Mouse (Mus musculus) erythroblast, embryonic 14.5 days (primary cell): ENCODE data around the gene Hist1h4j. TPM values are rescaled to one million over a fixed set of nuclear protein-coding genes. Genes with fewer than 3 reads are reported as not detected.
"Not testable (repeated sequence)": the region's sequence is repeated elsewhere in the genome, so short reads cannot be mapped to it uniquely, and the experiment has no call there.

Experiments used
- H3K27me3 ChIP-seq: 2 replicates; pipeline ENCODE4 v1.6.1; 2012; ENCODE audit warnings: inconsistent platforms; ENCODE audit not compliant: control insufficient read depth
- H3K36me3 ChIP-seq: 2 replicates; pipeline ENCODE4 v1.6.1; 2012; ENCODE audit warnings: mild to moderate bottlenecking, inconsistent platforms; ENCODE audit not compliant: control insufficient read depth
- H3K4me1 ChIP-seq: 2 replicates; pipeline ENCODE4 v1.6.1; 2012; ENCODE audit warnings: inconsistent platforms; ENCODE audit not compliant: control insufficient read depth
- H3K4me3 ChIP-seq: replicated peaks from 2 replicates; pipeline ENCODE3; 2012; ENCODE audit warnings: moderate library complexity, mild to moderate bottlenecking, inconsistent platforms
- H3K9me3 ChIP-seq: 2 replicates; pipeline ENCODE4 v1.6.1; 2012; ENCODE audit warnings: low read length, inconsistent platforms, mixed read lengths; ENCODE audit not compliant: control insufficient read depth
- GATA1 ChIP-seq: IDR thresholded peaks from 2 replicates; pipeline ENCODE4 v1.6.1; 2012; ENCODE audit warnings: low read length, inconsistent platforms, mixed read lengths
- TAL1 ChIP-seq: IDR thresholded peaks from 3 replicates; pipeline ENCODE4 v1.6.1; 2012; ENCODE audit warnings: low read length, inconsistent platforms, mixed read lengths
- polyA plus RNA-seq: library from polyadenylated mRNA; stranded (reverse); fragments of >175 nt; gene quantifications from 2 replicates; pipeline ENCODE4 v1.2.3, GENCODE M21; 2012

Gene Hist1h4j
- polyA plus RNA-seq, 1 experiment, result 2.7 TPM

- TF ChIP-seq GATA1, result no peak
- no peak for TF ChIP-seq TAL1
Measured at GRCm38 (mm10) chr13:21729544-21729943, 5.3 kb upstream of the Hist1h4j start.

GRCm38 (mm10) chr13:21733466-21733865 is 1.4 kb upstream of the Hist1h4j start:
- no peak overlapping the region for H3K4me3 ChIP-seq
- peaks cover 45% of the 10 kb centered on the region for H3K4me1 ChIP-seq
- no peaks in the 10 kb centered on the region for H3K36me3 ChIP-seq
- H3K9me3 ChIP-seq, result no peaks in the 10 kb centered on the region
- no peak for TF ChIP-seq GATA1
- TF ChIP-seq TAL1, result no peak
- H3K27me3 ChIP-seq, result no peaks in the 10 kb centered on the region

More at GRCm38 (mm10) chr13:21729544-21729943, 5.3 kb upstream of the Hist1h4j start:
- no peaks in the 10 kb centered on the region for H3K9me3 ChIP-seq
- no peaks in the 10 kb centered on the region for H3K36me3 ChIP-seq
- no peaks in the 10 kb centered on the region for H3K27me3 ChIP-seq
- no peak overlapping the region for H3K4me3 ChIP-seq
- peaks cover 21% of the 10 kb centered on the region for H3K4me1 ChIP-seq

GRCm38 (mm10) chr13:21734010-21734905 is 606 bp upstream of the Hist1h4j start:
- Histone ChIP-seq H3K36me3 (peaks cover 3% of the 10 kb centered on the region), H3K27me3 (no peaks in the 10 kb centered on the region), H3K9me3 (no peaks in the 10 kb centered on the region), H3K4me3 (peak overlapping the region; percentile 65), H3K4me1 (peaks cover 49% of the 10 kb centered on the region)
- TF ChIP-seq GATA1, result no peak
- no peak for TF ChIP-seq TAL1

- TF ChIP-seq GATA1, result no peak
- no peak for TF ChIP-seq TAL1
- peaks cover 37% of the 10 kb centered on the region for H3K4me1 ChIP-seq
- H3K36me3 ChIP-seq, result peaks cover 42% of the 10 kb centered on the region
- H3K27me3 ChIP-seq, result no peaks in the 10 kb centered on the region
- H3K4me3 ChIP-seq, result no peak overlapping the region
- no peaks in the 10 kb centered on the region for H3K9me3 ChIP-seq
Measured at GRCm38 (mm10) chr13:21745006-21745405, 10.1 kb downstream of the Hist1h4j start.

GRCm38 (mm10) chr13:21749387-21750158 is 14.7 kb downstream of the Hist1h4j start:
- TF ChIP-seq TAL1, result no peak
- TF ChIP-seq GATA1, result no peak

GRCm38 (mm10) chr13:21750159-21751017 is 15.5 kb downstream of the Hist1h4j start, which contains the start of gene Hist1h4k:
Gene Hist1h4k, minus strand, starts transcription at chr13:21750505.
- H3K36me3 ChIP-seq, result peaks cover 35% of the 10 kb centered on the region
- not testable (repeated sequence) for H3K27me3 ChIP-seq, H3K9me3 ChIP-seq
- peaks cover 61% of the 10 kb centered on the region for H3K4me1 ChIP-seq
- H3K4me3 ChIP-seq, result peak within 1 kb of the TSS; percentile 68

More at GRCm38 (mm10) chr13:21749387-21750158, 14.7 kb downstream of the Hist1h4j start:
- H3K4me3 ChIP-seq, result peak overlapping the region; percentile 68
- H3K27me3 ChIP-seq, result no peaks in the 10 kb centered on the region
- H3K4me1 ChIP-seq, result peaks cover 59% of the 10 kb centered on the region
- H3K36me3 ChIP-seq, result peaks cover 36% of the 10 kb centered on the region
- H3K9me3 ChIP-seq, result no peaks in the 10 kb centered on the region

- H3K36me3 ChIP-seq, result peaks cover 25% of the 10 kb centered on the region
- no peaks in the 10 kb centered on the region for H3K27me3 ChIP-seq
- no peak for TF ChIP-seq GATA1
- no peak for TF ChIP-seq TAL1
- peak overlapping the region; percentile 64 for H3K4me3 ChIP-seq
- peaks cover 60% of the 10 kb centered on the region for H3K4me1 ChIP-seq
- H3K9me3 ChIP-seq, result no peaks in the 10 kb centered on the region
Measured at GRCm38 (mm10) chr13:21751417-21751816, 16.6 kb downstream of the Hist1h4j start.

- Histone ChIP-seq H3K4me3 (peak overlapping the region; percentile 64), H3K4me1 (peaks cover 60% of the 10 kb centered on the region)
Measured at GRCm38 (mm10) chr13:21751827-21752226, 17.0 kb downstream of the Hist1h4j start.

More at GRCm38 (mm10) chr13:21751827-21752226, 17.0 kb downstream of the Hist1h4j start:
- Histone ChIP-seq H3K9me3 (no peaks in the 10 kb centered on the region), H3K27me3 (no peaks in the 10 kb centered on the region), H3K36me3 (peaks cover 23% of the 10 kb centered on the region)
- no peak for TF ChIP-seq GATA1
- no peak for TF ChIP-seq TAL1
